Mouse (Mus musculus): ENCODE measurements around the gene Chuk. TPM values are rescaled to one million over a fixed set of nuclear protein-coding genes. Genes with fewer than 3 reads are reported as not detected.

Chuk gene
- polyA plus RNA-seq, 1 experiment = 31.3 TPM

GRCm38 (mm10) chr19:44049282-44049681, 58.0 kb downstream of the Chuk start:
- no peak overlapping the region for H3K4me3 ChIP-seq (replicated peaks; ENCODE audit: control insufficient read depth, low read depth, low read length)
- H3K27ac ChIP-seq (ENCODE audit: control insufficient read depth, insufficient read depth, low read depth, low read length, poor library complexity) = no peak overlapping the region
- WGBS = 62% methylated on average over 3 of the region's 3 CpGs
- TF ChIP-seq CTCF (IDR thresholded peaks at IDR 0.05; ENCODE audit: control insufficient read depth, insufficient read depth, low read length) (no peak), POLR2A (IDR thresholded peaks at IDR 0.05; ENCODE audit: borderline replicate concordance, control insufficient read depth, low read depth, low read length) (no peak)
- no peaks in the 10 kb centered on the region for H3K4me1 ChIP-seq (ENCODE audit: control insufficient read depth, insufficient read depth, low read length)

- no peak for TF ChIP-seq POLR2A (IDR thresholded peaks at IDR 0.05; ENCODE audit: borderline replicate concordance, control insufficient read depth, low read depth, low read length)
- no peak for TF ChIP-seq CTCF (IDR thresholded peaks at IDR 0.05; ENCODE audit: control insufficient read depth, insufficient read depth, low read length)
- H3K4me3 ChIP-seq (replicated peaks; ENCODE audit: control insufficient read depth, low read depth, low read length) = no peak overlapping the region
- WGBS = 30% methylated on average over 3 of the region's 3 CpGs
- H3K27ac ChIP-seq (ENCODE audit: control insufficient read depth, insufficient read depth, low read depth, low read length, poor library complexity) = no peak overlapping the region
- H3K4me1 ChIP-seq (ENCODE audit: control insufficient read depth, insufficient read depth, low read length) = no peaks in the 10 kb centered on the region
These were observed 61.4 kb downstream of the Chuk start for GRCm38 (mm10) chr19:44045847-44046246.

- no peak overlapping the region for H3K27ac ChIP-seq (ENCODE audit: control insufficient read depth, insufficient read depth, low read depth, low read length, poor library complexity)
- WGBS = 84% methylated on average over 5 of the region's 5 CpGs
- TF ChIP-seq POLR2A (IDR thresholded peaks at IDR 0.05; ENCODE audit: borderline replicate concordance, control insufficient read depth, low read depth, low read length) (no peak), CTCF (IDR thresholded peaks at IDR 0.05; ENCODE audit: control insufficient read depth, insufficient read depth, low read length) (no peak)
- no peaks in the 10 kb centered on the region for H3K4me1 ChIP-seq (ENCODE audit: control insufficient read depth, insufficient read depth, low read length)
- H3K4me3 ChIP-seq (replicated peaks; ENCODE audit: control insufficient read depth, low read depth, low read length) = no peak overlapping the region
These were observed 65.2 kb downstream of the Chuk start for GRCm38 (mm10) chr19:44042121-44042520.

- no peak for TF ChIP-seq CTCF (IDR thresholded peaks at IDR 0.05; ENCODE audit: control insufficient read depth, insufficient read depth, low read length)
- no peak for TF ChIP-seq POLR2A (IDR thresholded peaks at IDR 0.05; ENCODE audit: borderline replicate concordance, control insufficient read depth, low read depth, low read length)
- Histone ChIP-seq H3K27ac (ENCODE audit: control insufficient read depth, insufficient read depth, low read depth, low read length, poor library complexity) (no peak overlapping the region), H3K4me1 (ENCODE audit: control insufficient read depth, insufficient read depth, low read length) (no peaks in the 10 kb centered on the region), H3K4me3 (replicated peaks; ENCODE audit: control insufficient read depth, low read depth, low read length) (no peak overlapping the region)
- WGBS = 82% methylated on average over 5 of the region's 5 CpGs
These were observed 73.9 kb downstream of the Chuk start for GRCm38 (mm10) chr19:44033396-44033795.

GRCm38 (mm10) chr19:44032046-44032744, 75.1 kb downstream of the Chuk start:
- WGBS = 84% methylated on average over 11 of the region's 11 CpGs
- no peaks in the 10 kb centered on the region for H3K4me1 ChIP-seq (ENCODE audit: control insufficient read depth, insufficient read depth, low read length)
- TF ChIP-seq POLR2A (IDR thresholded peaks at IDR 0.05; ENCODE audit: borderline replicate concordance, control insufficient read depth, low read depth, low read length) = no peak
- no peak for TF ChIP-seq CTCF (IDR thresholded peaks at IDR 0.05; ENCODE audit: control insufficient read depth, insufficient read depth, low read length)

GRCm38 (mm10) chr19:44030024-44030423, 77.3 kb downstream of the Chuk start:
- Histone ChIP-seq H3K4me3 (replicated peaks; ENCODE audit: control insufficient read depth, low read depth, low read length) (no peak overlapping the region), H3K27ac (ENCODE audit: control insufficient read depth, insufficient read depth, low read depth, low read length, poor library complexity) (no peak overlapping the region), H3K4me1 (ENCODE audit: control insufficient read depth, insufficient read depth, low read length) (no peaks in the 10 kb centered on the region)
- TF ChIP-seq POLR2A (IDR thresholded peaks at IDR 0.05; ENCODE audit: borderline replicate concordance, control insufficient read depth, low read depth, low read length) = no peak
- TF ChIP-seq CTCF (IDR thresholded peaks at IDR 0.05; ENCODE audit: control insufficient read depth, insufficient read depth, low read length) = no peak
- WGBS = 89% methylated on average over 5 of the region's 5 CpGs

More at GRCm38 (mm10) chr19:44032046-44032744, 75.1 kb downstream of the Chuk start:
- Histone ChIP-seq H3K4me3 (replicated peaks; ENCODE audit: control insufficient read depth, low read depth, low read length) (no peak overlapping the region), H3K27ac (ENCODE audit: control insufficient read depth, insufficient read depth, low read depth, low read length, poor library complexity) (no peak overlapping the region)

- Histone ChIP-seq H3K4me1 (ENCODE audit: control insufficient read depth, insufficient read depth, low read length) (no peaks in the 10 kb centered on the region), H3K4me3 (replicated peaks; ENCODE audit: control insufficient read depth, low read depth, low read length) (no peak within 1 kb of the TSS), H3K27ac (ENCODE audit: control insufficient read depth, insufficient read depth, low read depth, low read length, poor library complexity) (no peak within 1 kb of the TSS)
- TF ChIP-seq POLR2A (IDR thresholded peaks at IDR 0.05; ENCODE audit: borderline replicate concordance, control insufficient read depth, low read depth, low read length) (no peak), CTCF (IDR thresholded peaks at IDR 0.05; ENCODE audit: control insufficient read depth, insufficient read depth, low read length) (no peak)
- 76% methylated on average over 8 of the region's 8 CpGs for WGBS
These were observed 78.3 kb downstream of the Chuk start, which contains the start of gene Cyp2c23 for GRCm38 (mm10) chr19:44028972-44029371. Gene Cyp2c23 (minus strand): TSS chr19:44029208.

- Histone ChIP-seq H3K4me3 (replicated peaks; ENCODE audit: control insufficient read depth, low read depth, low read length) (no peak overlapping the region), H3K27ac (ENCODE audit: control insufficient read depth, insufficient read depth, low read depth, low read length, poor library complexity) (no peak overlapping the region), H3K4me1 (ENCODE audit: control insufficient read depth, insufficient read depth, low read length) (no peaks in the 10 kb centered on the region)
- 78% methylated on average over 8 of the region's 8 CpGs for WGBS
- TF ChIP-seq CTCF (IDR thresholded peaks at IDR 0.05; ENCODE audit: control insufficient read depth, insufficient read depth, low read length) (no peak), POLR2A (IDR thresholded peaks at IDR 0.05; ENCODE audit: borderline replicate concordance, control insufficient read depth, low read depth, low read length) (no peak)
These were observed 80.2 kb downstream of the Chuk start for GRCm38 (mm10) chr19:44026956-44027530.

All from bone marrow, adult 2 months (tissue).